Mouse (Mus musculus): ENCODE results near the gene Nemp2.

GRCm38 (mm10) chr1:52658160-52658559 is 27.7 kb downstream of the Nemp2 start:
- no peak for TF ChIP-seq CTCF (IDR thresholded peaks at IDR 0.05; ENCODE audit: low read depth)
- no peak for TF ChIP-seq EP300 (IDR thresholded peaks at IDR 0.05; ENCODE audit: low read depth)

Data from liver, postnatal 0 days (tissue).